Mouse (Mus musculus) gastrocnemius, adult 18-20 months (tissue): ENCODE results near the gene Gm20696. TPM values are rescaled to one million over a fixed set of nuclear protein-coding genes. Genes with fewer than 3 reads are reported as not detected.

ENCODE experiments used
- DNase-seq: peaks from one replicate; pipeline ENCODE4 v3.0.0; 2021; ENCODE audit warnings: low spot score
- long read RNA-seq, 2 experiments: library from polyadenylated mRNA; stranded (forward); transcript quantifications; one replicate each; pipeline ENCODE4 v2.0.0; 2021
- total RNA-seq, 2 experiments: library from RNA; stranded (reverse); gene quantifications; 2 replicates each; pipeline ENCODE4 v1.2.3; 2021

The Gm20696 gene
- 1 to 10 TPM; 1.0 to 1.4 TPM for total RNA-seq
- long read RNA-seq, experiment 1, partial matches to known transcripts, result 0 of 1 reads
- long read RNA-seq, experiment 1, other reads (novel, unspliced or antisense), result 1 of 1 reads
- long read RNA-seq, experiment 2, result 0 reads

DNA sequence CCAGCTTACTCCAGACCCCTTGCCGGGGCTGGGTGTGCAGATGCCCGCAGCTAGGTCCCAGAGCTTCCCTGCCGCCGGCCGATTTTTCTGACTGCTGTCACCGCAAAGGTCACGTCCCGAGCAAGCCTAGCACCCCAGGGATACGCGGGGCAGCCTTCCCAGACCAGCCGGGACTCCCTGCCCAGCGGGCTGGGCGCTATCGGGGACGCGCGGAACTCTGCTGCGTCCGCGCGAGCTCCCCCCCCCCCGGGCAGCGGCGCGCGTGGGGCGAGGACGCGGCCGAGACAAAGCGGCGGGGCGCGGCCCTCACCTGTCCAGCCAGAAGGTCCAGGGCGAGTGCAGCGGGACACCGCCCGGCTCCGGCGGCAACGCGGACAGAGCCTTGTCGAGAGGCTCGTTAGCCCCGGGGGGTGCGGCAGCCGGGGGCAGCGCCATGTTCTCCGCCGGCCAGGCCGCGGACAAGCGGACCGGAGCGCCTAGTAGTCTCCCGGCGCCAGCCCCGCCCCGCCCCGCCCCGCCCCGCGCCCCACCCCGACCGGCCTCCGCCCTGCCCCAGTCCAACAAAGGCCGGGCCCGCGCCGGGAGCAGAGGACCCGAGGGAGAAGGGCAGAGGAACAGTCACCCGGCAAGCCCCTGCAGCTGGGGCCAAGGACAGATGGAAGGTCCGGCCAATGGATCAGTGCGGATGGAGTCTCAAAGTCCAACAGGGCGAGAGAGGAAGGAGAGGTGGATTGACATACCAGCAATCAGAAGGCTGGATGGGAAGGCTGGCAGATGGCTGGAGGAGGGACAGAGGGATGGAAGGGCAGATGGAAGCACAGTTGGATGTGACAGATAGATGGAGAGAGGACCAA is at the start of gene Gm20696, which contains the start of gene Eif4e3:
TSS of gene Gm20696 (minus strand) at position 480 of the 854 bp plus-strand sequence.
TSS of gene Eif4e3 (minus strand) at position 454 of the 854 bp plus-strand sequence.
- DNase-seq, result peak; percentile 63

DNA sequence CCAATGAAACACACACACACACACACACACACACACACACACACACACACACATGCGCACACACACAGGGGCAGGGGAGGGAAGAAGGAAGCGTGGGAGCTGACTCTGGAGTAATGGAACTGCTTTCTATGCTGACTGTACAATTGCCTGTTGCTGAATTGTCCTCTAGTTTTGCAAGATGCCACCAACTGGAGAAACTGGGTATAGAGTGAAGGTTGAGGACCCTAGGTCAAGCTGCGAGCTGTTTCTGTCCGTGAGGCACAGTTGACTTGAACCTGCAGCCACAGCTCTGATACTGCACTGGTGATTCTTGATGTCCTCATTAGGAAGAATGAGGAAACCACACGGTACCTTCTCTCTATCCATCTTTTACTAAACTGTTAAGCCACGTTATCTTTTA is 49.3 kb upstream of the Gm20696 start:
- no peak for DNase-seq

DNA sequence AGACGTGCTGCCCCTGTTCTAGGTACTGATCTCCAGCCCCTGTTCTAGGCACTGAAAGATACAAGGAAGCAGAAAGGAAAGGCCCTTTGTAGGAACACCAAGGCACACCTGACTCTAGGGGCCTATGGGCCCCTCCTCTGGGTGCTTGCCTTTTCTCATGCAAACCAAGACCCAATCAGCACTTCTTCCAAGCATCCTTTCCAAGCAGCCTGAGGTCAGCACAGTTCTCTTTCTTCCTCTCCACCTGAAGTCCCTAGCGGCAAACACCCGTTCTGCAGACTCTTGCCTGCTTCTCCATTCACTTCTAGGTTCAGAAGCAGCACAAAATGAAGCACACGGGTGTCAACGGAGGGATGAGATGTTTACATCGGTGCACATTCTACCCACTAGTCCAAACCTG is 48.6 kb upstream of the Gm20696 start:
- no peak for DNase-seq

DNA sequence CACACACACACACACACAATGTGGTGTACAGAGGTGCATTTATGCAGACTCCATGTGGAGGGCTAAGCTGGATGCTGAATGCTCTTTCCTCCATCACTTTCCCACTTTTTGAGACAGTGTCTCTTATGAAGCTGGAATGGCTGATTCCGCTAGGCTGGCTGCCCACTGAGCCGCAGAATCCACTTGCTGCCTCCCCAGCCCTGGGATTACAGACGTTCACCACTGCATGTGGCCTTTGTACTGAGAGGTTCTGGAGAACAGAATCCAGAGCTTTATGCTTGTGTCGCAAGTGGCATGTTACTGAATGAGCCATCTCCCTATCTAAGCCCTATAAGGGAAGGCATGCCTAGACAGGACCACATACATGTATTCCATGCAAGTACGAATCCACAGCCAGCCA is 46.7 kb upstream of the Gm20696 start:
- DNase-seq, result no peak

DNA sequence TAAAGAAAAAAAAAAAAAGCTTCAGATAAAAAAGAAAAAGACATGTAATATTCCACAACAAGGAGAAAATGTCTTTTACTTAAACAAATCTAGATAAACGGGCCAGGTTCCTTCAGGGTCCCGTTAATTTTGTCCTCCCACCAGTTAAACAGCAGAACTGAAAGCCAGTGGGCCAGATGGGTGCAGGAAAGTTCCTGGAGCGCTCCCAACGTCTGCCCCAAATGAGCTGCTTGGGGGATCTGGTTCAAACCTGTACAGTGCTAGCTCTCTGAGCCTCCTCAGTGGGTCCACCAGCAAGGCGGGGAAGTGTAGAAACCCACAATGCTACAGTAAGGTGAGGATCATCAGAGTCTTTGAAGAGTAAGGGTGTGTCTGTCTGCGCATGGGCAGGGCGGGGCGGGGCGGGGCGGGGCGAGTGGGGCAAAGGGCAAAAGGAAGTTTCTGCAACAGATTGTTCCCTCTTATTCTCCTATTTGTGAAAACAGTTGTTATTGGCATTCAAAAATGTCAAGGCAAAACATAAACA is 45.0 kb upstream of the Gm20696 start:
- DNase-seq, result no peak

DNA sequence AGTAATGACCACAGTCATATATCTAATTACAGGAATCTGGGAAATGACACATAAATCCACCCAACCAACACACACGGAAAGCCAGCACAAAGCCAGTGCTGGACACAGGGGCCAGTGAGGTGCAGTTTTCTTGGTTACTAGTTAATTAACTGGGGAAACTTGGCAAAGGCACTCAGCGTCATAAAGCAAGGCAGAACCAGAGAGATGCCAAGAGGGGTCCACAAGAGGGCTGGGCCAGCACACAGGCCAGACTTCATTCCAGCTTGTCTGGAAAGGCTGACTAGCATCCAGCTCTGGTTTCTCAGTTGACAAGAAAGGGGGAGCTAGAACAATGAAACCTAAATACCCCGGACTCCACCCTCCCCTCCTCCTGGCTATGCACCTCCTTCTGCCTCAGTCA is 33.9 kb upstream of the Gm20696 start:
- DNase-seq, result no peak

DNA sequence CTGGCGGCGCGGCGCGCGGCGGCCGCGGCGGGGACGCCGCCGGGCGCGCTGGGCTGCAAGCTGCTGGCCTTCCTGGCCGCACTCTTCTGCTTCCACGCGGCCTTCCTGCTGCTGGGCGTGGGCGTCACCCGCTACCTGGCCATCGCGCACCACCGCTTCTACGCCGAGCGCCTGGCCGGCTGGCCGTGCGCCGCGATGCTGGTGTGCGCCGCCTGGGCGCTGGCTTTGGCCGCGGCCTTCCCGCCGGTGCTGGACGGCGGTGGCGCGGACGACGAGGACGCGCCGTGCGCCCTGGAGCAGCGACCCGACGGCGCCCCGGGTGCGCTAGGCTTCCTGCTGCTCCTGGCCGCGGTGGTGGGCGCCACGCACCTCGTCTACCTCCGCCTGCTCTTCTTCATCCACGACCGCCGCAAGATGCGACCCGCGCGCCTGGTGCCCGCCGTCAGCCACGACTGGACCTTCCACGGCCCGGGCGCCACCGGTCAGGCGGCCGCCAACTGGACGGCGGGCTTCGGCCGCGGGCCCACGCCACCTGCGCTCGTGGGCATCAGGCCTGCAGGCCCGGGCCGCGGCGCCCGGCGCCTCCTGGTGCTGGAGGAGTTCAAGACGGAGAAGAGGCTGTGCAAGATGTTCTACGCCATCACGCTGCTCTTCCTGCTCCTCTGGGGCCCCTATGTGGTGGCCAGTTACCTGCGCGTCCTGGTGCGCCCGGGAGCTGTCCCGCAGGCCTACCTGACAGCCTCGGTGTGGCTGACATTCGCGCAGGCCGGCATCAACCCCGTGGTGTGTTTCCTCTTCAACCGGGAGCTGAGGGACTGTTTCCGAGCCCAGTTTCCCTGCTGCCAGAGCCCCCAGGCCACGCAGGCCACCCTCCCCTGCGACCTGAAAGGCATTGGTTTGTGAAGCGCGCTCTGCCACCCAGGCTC is 26.6 kb upstream of the Gm20696 start:
- DNase-seq, result no peak

DNA sequence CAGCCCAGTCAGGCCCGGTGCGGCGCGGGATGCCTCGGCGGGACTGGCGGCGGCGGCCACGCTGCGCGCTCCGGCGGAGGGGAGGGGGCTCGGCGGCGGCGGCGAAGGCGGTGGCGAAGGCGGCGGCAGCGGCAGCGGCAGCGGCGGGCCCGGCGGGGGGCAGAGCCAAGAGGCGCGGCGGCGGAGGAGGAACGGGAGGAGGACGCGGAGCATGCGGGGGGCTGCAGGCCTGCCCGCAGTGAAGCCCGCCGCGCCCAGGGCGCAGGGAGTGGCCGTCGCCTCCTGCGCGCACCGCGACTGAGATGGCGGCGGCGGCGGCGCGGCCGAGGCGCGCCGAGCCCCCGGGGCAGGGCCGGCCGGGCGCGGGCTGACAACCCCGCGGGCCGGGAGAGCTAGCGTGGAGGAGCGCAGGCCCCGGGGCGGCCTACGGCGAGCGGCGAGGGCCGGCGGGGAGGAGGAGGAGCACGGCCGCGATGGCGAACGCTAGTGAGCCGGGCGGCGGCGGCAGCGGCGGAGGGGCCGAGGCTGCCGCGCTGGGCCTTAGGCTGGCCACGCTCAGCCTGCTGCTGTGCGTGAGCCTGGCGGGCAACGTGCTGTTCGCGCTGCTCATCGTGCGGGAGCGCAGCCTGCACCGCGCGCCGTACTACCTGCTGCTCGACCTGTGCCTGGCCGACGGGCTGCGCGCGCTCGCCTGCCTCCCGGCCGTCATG is 25.8 kb upstream of the Gm20696 start, which contains the start of gene Gpr27:
TSS of gene Gpr27 (plus strand) at position 474 of the 710 bp plus-strand sequence.
- DNase-seq, result no peak

DNA sequence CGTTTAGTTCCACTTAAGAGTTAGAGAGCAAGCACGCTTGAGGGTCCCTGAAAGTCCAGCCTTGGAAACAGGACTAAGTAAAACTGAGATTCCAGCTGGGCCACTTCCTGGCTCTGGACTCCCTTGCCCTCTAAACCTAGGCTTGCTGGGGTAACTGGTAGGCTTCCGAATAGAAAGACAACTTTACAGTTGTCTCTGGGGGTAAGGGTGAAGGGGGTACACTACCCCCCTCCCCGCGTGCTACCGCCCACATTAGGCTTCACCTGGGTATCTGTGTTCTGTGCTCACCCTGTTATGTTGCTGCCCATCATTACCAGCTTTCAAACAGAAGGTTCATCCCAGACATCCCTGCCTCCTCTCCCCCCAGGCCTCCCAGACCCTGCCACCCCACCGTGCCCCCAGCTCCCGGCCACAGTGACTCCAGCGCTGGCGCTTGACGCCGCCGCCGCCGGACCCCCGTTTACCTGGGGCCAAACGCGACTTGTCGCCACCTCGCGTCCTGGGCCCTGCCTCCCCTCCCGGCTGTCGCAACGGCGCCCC is 25.1 kb upstream of the Gm20696 start:
- no peak for DNase-seq

DNA sequence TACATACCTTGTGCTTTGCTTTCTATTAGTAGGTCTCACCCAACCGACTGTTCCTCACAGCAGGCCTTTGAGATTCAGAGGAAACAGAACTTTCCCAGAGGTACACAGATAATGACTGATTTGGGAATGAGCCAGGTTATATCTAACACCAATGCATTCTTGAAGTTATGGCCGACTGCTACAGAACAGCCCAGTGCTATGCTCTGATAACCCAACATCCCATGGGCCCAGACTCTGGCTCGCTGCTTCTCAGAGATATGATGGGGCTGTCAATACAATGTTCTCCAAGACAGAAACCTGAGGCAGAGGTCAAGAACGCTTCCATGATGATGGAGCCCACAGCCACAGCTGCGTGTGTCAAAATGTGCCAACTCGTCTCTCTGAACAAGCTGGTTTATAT is 21.9 kb upstream of the Gm20696 start:
- no peak for DNase-seq

DNA sequence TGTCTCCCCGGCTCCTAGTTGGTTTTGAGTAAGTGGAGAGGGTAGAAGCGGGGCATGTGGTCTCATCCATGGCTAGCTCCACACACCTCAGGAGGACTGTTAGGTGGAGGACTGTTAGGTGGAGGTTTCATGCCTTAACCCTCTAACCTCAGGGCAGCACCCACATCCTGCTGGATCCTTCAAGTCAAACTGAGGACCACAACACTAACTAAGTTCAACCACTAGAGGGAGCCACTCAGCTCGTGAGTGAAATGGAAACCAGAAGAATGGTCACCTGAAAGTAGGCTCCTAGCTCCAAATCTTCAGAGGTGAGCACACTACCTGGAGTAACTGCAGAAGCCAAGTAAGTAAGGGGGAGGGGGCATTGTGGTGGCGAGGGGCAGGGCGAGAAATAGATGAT is 18.3 kb upstream of the Gm20696 start:
- DNase-seq, result no peak

DNA sequence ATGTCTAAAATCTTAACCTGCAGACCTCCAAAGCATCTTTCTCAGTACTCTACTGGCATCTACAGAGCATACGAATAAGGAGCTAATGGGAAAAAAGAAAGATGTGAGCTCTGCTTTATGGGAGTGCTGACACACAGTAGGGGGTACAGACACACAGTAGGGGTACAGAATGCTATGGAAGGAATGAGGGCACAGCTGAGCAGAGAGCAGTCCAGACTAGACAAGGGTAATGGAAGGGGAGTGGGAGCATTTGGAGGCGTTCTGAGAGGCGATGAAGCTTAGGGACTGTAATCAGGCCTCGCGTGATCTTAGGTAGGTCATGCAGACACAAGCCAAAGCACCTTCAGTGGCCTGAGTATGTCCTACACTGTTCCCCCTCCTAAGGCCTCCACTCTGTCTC is 17.4 kb upstream of the Gm20696 start:
- no peak for DNase-seq

DNA sequence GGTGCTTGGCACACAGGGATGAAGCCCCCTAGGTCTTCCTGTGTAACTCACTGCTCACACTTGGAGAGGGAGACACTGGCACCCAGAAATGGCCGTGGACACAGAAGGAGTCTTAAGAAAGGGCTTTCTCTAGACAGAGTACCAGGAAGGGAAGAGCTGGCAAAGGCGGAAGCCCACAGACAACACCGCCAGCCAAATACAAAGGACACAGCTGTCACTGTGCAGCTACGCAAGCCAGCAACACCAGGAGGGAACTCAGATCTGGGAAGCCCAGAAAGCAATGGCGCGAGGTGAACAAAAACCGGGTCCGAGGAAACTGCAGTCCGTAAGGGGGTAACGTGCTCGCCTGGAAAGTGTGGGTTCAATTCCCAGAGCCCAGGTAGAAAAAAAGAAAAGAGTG is 11.5 kb upstream of the Gm20696 start:
- DNase-seq, result no peak

DNA sequence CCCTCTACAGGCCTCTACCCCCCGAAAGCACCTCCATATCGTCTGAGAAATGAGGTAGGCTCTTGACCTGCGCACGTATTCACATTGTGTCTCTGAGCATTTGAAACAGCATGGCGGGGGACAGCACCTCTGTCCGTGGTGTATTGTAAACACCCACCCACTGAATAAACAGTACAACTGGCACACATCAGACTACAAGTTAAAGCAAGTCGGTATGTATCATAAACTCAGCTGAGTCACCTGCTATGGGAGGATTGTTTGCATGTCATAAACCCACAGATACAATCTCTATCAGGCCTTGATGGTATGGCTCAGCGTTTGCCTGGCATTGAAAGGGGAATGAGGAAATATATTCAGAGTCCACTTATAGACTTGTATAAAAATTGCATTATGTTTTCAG is 10.7 kb upstream of the Gm20696 start:
- DNase-seq, result no peak

DNA sequence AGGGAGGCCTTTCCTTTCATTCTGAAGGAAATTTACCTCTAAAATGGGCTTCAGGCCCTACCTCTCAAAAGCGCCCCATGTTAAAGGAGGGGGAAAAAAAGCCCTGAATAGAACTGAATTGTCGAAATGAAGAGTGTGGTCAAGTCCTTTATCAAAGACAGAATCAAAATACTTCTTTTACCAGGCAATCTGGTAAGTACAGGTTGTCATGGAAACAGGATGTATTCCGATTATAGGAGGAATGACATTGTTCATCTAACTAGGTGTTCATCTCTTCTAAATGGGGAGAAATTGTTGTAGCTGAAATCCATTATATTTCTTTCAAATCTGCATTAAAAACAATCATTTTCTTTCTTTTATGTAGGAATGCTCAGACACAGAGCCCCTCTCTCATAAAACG is 7.9 kb upstream of the Gm20696 start:
- no peak for DNase-seq

DNA sequence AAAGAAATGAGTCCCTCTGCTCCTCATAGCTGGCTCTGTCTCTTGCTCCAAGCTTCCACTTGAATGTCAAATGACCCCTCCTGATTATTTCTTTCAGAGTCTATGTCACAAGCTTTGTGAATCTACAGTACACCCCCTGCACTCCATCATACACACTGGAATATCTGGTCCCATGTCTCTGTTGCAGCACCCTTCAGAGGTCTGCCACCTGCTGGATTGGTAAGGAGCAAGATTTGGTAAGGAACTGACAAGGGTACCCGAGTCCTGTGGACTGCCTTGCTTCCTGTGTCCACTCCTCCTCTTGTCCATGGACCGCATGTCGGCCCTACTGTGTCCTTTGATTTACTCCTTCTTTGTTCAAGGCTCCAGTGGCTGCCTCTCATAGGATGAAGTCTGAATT is 5.2 kb upstream of the Gm20696 start:
- DNase-seq, result no peak

DNA sequence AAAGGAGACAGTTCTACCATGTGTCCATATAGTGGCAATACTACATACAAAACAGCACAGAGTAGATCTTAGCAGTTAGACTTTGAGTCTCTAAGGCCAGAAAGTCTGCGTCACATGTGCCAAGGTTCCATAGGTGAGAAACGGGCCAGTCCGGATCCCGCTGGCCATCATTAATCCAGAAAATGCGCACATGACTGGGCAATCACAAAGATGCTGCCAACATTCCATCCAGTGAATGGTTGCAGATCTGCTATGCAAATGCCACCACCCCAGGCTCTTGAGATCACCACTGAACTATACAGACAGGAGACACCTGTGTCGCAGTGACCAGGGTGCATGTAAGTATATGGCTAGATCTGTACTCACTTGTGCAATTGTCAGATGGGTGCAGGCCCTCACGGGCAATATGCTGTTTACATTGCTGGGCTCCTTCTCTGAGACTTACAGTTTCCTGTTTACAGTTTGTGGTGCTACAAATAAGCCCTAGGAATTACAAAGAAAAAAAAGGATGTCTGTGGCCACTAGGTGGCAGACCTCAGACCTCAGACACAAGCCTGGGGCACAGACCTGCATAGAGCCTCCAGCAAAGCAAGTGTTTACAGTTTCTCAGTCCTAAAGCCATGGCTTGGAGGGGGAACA is 4.0 kb upstream of the Gm20696 start:
- DNase-seq, result peak; percentile 33

DNA sequence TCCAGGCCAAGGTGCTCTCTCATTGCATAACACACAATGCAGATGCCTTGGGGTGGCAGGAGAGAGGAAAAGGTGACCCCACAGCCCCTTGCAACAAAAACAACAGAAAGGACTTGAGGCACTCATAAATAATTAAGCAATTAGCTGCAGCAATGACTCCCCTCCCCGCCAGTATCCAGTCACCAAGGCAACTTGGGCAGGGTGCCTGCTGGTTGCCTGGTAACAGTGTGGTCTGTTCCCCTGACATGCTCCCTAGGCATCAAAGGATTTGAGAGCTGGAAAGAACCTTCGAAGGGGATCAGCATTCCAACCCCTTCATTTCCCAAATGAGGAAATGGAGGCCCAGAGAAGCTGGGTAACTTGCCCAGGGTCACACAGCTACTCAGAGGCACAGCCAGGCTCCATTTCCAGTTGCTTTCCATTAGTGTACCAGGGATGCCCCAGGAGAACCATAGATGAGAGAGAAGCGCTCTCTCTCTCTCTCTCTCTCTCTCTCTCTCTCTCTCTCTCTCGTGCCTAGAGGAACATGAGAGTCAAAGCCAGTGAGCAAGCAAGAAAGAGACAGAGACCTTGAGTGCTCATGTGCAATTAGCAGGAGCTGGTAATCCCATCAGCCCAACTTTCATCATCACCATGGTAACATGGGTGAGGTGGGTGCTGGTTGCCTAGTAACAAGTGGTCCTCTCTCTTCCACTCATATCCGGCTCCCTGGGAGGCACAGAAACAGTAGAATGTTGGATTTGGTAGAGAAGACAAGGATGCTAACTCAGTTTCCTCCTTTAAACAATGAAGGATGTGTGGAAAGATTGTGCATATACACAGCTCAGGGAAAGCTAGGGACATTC is 3.1 kb upstream of the Gm20696 start:
- DNase-seq, result no peak

DNA sequence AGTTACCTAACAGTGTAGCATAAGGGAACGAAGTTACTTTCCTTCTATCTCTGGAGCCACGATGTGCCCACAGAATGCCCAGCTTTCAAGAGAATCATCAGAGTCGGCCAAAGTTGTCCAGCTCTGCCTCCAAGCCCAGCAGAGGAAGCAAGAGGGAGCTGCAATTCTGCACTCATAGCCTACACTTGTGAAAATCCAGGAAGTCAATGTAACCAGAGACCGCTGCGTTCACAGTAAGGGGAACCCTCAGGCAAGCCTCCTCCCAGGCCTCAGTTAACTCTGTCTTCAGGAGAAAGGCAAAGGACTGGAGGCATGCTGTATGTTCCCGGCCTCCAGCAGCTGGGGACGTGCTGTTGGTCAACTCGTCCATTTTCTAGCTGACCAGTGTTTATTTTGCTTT is 693 bp upstream of the Gm20696 start:
- DNase-seq, result no peak
